Mouse (Mus musculus) R1 (cell line): Measurements from ENCODE around the gene Ciart.
A peak's percentile ranks its signal among the peaks of the same experiment; 100 is the strongest.
"Not testable (repeated sequence)": the region's sequence is repeated elsewhere in the genome, so short reads cannot be mapped to it uniquely, and the experiment has no call there.

Source experiments
- DNase-seq: peaks from one replicate; pipeline ENCODE4 v3.0.0-alpha.2; 2018; ENCODE audit warnings: low read depth, low spot score

Gene Ciart

DNA sequence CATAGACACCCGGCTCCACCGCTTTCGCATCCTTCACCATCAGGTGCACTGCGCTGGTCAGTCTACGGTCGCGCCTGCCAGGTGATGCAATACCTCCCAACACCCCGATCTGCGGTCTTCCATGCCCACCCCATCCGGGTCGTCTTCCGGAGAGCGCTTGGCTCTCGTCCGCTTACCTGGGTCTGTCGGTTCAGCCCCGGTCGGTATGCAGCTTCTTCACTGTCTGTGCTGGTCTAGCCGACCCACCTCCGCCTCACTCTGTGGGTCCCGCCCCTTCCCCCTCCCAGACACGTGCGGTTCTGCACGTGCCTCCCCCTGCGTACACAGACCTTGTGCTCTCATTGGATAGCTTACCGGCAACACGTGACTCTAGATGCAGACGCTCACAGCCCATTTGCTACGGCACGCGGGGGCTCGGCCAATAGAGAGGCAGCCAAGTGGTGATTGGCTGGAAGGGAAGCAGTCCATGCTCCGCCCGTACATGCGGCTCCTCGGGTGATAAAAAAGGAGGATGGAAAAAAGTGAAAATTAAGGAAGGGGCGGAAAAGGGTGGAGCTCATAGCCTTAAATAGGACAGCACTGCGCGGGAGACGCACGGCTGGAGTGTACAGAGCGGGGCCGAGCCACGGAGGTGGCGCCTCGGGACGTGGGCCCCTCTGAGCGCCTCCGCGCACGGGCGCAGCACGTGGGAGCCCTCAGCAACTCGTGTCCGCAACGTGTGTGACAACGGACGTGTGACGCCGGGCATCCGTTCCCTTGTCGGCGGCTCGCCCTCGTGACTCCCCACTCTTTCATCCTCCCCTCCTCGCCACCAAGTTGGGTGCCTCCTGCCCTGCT is at the start of gene Ciart:
Gene Ciart, minus strand, starts transcription at position 273 of the 837 bp plus-strand sequence.
- peak; percentile 99 for DNase-seq

DNA sequence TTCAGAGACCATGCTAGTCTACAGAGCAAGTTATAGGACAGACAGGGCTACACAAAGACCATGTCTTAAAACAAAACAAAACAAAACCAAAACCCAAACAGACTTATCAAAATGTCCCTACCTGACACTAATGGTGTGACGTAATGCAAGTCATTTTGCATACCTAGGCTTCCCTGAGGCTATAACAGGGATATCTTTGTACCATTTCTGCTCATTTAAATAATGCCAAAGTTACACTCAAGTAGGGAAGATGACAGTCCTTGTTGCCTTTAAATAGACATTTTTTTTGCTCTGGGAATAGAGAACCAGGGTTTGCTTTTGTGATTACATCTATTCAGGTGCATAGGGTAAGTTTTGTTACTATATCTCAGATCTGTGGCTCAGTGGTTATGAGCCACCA is 49.4 kb upstream of the Ciart start:
- DNase-seq: no peak

DNA sequence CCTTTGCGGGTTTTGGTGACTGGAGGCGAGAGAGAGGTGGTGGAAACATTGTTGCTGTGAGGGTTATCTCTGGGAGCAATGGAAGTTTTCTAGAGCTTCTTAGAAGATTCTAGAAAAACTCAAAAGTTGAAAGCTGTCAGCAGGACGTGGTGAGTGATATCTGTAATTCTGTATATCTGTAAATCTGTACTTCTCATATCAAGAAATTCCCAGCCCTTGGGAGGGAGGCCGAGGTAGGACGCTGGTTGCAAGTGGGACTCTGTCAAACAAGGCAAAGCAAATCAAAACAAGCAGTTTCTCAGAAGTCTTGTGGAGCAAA is 48.4 kb upstream of the Ciart start:
- no peak for DNase-seq

DNA sequence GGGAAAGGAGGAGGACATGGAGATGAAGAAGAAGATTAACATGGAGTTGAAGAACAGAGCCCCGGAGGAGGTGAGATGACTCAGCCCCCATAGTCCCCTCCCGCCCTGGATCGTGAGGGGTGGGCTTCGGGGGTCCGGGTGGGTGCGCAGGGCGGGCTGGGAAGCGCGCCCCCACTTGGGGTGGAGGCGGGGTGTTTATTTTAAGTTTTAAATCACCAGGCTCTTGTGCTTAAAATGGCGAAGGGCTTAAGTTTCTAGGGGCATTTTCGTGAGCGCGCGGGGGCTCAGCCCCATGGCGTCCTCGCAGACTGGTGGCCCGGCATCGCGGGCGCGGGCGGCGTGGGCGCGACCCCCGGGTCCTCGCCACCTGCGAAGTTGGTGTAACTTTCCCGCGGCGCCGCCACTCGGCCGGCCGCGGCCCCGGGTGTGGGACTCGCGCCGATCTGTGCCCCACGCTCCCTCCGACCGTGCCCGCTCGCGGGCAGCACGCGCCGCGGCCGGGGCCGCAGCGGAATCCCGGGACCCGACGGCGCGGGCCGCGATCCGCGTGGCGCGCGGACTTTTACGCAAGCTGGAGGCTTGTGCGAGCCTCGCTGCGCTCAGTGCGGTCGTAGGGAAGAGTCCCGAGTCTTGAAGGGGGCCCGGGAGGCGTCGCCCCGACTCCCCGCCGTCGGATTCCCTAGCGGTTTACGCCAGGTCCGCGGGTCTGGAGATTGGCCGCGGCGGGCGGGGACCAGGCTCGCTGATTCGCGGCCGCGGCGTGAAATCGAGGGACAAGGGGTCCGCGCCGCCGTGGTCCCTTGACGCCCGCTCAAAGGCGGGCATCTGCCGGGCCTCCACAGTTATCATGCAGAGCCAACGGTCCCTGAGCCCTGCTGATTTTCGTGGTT is 47.8 kb upstream of the Ciart start:
- peak; percentile 65 for DNase-seq

DNA sequence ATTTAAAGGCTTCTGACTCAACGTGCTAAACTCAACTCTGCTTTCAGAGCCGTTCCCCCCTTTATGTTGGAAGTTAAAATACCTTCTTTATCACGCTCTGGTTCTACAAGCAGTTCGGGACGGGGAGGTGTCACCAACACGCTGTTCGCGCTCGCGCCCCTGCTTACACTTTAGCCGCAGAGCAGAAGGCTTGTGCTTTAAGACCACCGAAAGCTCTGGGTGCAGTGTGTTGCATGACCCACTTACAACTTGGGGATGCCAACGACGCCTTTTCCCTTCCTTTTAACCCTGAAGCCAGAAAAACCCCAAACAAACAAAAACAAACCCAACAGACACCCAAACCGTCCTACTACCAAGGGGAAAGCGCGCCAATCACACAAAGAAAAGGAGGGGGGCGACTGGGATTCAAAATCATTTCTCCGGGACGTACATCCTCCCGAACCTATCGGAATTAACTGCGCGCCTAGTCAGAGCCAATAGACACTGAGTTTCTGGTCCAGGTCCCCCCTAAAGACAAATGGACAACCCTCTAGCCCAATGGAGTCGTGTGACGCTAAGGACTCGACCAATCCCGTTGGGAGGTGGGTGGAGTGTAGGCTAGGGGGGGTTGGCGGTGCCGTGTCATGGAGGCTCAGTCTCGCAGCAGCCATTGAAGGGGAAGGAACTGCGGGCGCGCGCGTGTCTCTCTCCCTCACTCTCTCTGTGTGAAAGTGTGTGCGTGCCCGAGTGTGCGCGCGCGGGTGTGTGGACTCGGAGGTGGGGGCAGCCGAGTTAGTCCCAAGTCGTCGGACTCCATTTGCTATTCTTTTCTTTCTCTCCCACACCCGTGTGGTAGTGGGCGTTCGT is 46.8 kb upstream of the Ciart start, which contains the start of gene Anp32e:
Gene Anp32e, plus strand, starts transcription at position 589 of the 846 bp plus-strand sequence.
- DNase-seq: peak; percentile 100

DNA sequence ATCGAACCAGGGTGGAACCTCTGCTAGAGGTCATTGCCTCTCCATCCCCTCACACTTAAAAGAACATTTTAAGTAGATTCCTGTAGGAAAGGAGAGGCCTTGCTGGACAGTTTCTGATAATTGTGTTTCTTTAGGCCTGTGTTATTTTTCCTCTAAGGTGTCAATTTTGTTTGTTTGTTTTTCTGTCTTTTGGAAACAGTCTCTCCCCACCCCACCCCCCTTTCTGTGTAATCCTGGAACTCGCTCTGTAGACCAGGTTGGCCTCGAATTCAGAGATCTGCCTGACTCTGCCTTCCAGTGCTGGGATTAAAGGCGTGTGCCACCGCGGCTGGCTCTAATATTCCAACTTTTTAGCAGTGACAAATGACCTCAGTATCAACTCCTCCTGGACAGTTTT is 46.2 kb upstream of the Ciart start:
- no peak for DNase-seq

DNA sequence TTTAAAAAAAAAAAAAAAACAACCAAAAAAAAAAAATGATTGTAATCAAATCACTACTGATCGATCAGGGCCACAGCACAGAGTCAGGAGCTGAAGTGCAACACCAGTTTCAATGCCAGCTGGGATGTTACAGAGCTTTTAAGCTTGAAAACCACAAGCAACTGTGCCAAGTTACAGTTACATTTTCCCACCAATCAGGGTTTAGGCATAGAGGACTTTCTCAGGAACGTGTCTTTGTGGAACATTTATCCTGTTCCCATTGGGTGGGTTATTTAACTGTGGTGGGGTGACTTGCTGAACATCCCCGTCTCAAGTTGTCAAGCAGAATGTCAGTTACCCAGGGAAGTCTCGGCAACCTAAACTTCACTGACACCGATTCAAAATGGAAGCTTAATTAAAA is 43.0 kb upstream of the Ciart start:
- no peak for DNase-seq

DNA sequence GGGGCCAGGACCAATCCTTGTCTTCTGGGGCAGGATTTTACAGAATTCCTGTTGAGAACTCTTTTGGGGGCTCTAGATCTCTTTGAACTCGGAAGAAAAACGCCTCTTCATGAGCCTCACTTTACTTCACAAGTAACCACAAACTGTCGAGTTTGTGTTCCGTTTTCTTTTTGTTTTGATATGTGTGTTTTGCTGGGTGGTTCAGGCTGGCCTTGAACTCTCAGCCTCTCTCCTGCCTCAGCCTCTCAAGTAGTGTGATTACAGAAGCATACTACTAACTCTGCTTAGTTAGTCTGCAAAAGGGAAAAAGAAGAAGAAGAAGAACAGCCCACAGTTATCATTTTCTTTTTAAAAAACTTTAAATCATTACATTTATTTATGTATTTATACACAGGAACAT is 42.1 kb upstream of the Ciart start:
- no peak for DNase-seq

DNA sequence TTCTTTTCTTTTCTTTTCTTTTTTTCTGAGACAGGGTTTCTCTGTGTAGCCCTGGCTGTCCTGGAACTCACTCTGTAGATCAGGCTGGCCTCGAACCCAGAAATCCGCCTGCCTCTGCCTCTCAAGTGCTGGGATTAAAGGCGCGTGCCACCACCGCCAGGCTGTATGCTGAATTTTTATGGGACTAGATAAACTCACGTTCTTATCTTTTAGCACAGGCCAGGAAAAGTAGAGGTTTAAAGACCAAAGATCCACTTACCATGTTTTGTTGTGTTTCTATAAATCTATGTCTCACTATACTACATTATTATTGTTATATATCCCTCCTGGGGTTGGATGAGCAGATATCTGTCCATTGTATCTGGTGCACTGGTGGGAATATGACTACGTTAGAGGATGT is 41.4 kb upstream of the Ciart start:
- not testable (repeated sequence) for DNase-seq

DNA sequence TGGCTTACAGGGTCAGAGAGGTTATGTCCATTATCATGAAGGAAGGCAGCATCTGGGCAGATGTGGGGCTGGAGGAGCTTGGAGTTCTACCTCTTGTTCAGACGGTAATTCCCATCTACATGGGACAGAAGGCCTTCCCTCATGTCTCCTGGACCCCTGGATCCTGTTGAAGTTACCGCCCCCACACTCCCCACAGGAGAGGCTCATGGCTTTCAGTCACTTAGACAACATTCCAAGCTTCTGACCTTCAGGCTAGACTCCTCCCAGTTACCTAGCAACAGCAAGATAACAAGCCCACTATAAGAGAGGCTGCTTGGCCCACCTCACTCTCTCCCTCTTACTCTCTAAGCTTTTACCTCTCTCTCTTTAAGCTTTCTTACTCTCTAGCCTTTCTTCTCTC is 38.5 kb upstream of the Ciart start:
- DNase-seq: peak; percentile 83

DNA sequence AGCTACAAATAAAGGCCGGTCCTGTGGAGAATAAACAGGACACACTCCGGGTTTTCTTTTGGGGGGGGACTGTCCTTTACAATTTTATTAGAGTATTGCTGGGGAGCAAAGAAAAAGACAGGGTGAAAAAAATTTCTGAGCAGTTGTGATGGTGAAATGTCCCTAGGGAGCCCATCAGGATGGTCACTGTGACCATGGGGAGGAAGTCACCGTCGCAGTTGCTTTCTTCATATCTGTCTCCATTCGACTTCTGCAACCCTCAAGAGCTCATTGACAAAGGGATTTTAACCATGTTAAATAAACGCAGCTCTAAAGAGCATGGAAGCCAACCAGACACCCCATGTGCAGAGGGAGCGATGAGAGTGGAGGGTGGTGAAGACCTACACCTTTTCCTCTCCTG is 34.7 kb upstream of the Ciart start:
- no peak for DNase-seq

DNA sequence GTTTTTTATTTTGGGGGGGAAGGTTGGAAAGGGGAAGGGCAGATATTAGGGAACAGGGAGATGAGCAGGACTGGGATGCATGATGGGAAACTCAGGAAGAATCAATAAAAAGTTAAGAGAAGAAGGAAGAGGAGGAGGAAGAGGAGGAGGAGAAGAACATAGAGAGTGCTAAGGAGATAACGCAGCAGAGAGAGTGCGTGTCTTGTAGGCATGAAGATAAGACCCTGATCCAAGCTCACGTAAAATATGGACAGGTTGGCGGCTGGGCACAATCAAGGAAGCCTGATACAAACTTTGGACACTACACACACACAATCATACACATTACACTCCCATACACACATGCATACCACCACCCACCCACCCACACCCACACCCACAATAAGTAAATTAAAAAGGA is 32.7 kb upstream of the Ciart start:
- DNase-seq: no peak

DNA sequence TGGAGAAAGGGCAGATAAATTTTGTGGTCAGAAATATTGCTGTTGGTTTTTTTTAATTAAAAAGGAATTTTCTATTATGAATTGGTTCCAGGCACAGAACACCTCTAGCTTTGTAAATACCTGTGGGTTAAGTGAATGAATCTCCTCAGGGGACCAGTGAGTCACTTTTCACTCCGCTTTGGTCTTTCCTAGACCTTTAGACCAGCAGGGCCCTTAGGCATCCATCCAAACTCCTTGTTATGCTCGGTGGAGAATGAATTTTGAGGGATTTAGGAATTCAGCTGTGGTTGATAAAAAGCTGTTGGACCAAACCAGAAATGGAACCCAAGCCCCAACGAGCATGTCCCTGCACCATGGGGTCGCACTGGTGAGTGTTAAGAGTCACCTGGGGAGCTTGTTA is 25.6 kb upstream of the Ciart start:
- DNase-seq: no peak

DNA sequence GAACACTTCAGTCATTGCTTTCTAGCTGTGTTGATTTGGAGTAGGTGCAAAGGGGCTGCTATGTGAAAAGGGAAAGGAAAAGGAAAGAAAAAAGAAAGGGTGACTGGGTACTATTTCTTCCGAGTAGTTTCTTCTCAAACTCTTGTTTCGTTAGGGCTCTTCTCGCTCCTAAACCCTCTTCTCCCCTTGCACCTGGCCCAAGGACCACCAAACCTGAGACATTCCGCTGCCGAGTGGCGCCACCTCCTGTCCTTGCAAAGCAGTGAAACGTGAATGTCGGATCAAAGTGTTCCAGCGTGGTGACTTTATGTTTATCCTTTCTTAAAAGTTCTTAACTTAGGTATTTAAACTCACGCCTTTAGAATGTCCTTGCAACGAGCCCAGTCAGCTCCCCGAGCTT is 24.8 kb upstream of the Ciart start:
- DNase-seq: peak; percentile 66

DNA sequence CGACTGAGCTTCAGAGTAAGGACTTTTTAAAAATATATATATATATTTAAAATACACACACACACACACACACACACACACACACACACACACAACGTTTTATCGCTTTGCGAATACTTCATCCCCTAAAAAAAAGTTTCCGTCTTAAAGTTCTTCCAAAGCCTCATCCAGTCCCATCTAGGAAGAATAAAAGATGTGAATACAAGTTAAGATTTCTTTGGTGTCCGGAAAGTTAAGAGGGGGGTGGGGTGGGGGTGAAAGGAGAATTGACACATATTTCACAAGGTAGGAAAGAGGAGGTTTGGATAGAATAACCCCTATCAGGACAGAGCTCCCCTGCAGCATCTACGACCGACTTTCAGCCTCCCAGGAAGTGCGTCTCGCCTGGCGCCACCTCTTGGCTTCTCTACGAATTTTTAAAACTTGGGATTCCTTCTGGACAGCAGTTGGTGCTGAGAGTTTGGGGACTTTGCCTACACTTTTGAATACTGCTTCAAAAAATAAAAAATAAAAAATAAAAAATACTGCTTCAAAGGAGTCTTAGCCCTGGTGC is 24.0 kb upstream of the Ciart start:
- peak; percentile 75 for DNase-seq

DNA sequence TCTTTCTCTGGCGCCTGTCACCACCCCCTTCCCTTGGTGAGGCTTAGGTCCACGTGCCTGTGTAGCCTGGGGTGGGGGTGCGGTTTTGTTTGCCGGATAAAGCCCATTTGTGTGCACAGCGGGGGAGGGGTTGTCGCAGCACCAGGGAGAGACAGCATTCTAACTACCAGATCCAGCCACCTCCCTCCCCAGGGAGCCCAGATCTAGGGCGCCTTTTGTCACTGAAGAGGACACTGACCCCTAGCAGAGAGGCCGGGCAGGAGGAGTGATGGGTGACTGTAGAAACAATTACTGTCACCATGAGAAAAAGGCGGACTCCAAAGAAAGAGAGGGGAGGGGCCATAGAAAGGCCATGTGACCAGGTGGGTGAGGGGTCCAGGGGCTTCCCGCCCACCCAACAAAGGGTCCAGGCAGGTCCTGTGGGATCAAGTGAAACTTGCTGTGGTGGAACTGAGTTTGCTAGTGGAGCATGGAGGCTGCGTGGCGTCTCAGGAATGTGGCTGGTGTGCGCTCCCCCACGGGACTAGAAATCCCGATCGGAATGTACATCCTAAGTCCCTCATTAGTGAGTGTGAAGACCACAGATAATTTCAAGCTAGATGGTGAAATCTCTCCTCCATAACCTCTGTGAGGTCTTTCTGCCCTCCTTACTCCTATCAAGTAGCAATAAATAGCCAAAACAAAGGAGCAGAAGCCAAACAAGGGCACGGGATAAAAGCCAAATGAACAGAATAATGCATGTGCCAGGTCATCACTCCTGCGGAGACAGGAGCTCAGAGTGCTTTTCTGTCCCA is 23.3 kb upstream of the Ciart start:
- peak; percentile 74 for DNase-seq

DNA sequence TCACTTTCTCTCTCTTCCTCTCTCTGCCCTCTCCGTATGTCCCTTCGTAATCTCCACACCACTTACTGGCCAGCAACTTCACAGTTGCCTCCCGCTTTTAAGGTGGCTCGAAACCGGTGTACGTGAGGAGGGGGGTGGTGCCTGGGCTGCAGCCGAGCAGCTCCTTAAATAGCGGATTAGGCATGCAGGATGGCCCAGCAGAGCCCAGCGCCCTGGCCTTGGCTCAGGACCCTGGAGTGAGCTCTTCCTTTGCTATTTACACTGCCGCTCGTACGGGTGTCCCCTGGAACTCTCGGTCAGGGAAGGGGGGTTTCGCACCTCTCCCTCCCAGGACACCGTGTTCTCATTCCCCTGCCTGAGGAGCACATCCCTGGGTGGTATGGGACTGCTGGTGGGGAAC is 22.5 kb upstream of the Ciart start, which contains the start of gene Car14:
Gene Car14, minus strand, starts transcription at position 124 of the 400 bp plus-strand sequence.
- no peak for DNase-seq

DNA sequence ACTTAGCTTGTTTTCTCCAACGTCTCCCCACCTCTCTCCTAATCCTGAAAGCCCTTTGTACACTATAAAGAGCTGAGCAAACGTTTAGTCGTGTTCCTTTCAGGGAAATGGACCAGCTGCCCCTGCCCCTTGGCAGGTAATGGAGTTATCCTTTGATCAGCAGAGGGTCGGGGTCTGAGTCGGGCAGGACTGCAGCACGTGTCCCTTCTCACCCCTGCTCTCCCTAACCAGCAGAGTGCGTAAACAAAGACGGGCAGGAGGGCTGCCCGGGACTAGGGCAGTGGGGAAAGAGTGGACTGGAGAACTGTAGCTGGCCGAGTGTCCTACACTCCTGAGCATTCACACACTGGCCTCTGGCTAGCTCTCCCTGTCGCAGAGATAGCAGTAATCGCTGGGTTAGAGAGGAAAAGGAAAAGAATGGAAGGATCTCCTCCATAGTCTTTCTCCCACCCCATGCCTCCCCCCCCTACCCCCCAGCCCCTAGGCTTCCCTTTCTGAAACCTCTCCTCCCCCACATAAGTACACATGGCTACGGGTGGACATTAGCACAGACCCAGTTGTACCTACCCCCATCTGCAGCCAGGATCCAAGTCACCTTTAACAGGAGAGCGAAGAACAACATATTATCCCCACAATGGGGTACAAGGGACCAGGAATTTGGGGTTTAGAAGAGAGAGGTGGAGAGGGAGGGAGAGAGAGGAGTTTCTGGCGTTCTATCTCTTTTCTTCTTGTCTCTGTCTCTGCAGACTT is 21.9 kb upstream of the Ciart start:
- DNase-seq: no peak

DNA sequence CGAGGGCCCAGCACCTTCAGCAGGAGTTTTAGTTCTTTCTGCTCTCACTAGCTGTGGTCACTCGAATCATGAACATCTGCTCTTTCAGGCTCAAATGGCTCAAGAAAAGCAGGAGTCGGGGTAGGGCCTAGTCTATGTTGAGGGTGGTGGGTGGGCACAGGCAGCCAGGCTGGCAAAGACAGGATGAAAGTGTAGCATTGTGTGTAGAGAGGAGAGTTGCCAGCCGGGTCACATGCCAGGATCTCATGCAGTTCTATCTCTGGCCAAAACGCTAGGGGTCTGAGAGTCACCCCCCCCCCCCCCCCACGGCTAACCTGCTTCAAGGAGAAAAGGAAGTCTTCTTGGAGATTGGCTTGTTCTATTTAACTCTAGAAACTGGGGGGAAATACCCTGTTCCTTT is 20.6 kb upstream of the Ciart start:
- DNase-seq: no peak

DNA sequence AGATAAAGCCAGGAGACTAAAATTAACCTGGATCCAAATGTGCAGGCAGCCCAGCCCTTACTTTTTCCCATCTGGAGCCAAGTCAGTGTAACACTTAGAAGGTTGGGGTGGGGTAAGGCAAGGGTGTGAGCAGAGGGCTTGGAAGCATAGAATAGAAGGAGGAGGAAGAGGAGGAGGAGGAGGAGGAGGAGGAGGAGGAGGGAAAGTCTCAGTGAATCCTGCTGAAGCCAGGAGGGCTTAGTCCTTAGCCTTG is 20.2 kb upstream of the Ciart start:
- no peak for DNase-seq
